Mouse (Mus musculus): ENCODE data around the gene Olfr18.
"Not testable (repeated sequence)": the region's sequence is repeated elsewhere in the genome, so short reads cannot be mapped to it uniquely, and the experiment has no call there.

Olfr18 gene

DNA sequence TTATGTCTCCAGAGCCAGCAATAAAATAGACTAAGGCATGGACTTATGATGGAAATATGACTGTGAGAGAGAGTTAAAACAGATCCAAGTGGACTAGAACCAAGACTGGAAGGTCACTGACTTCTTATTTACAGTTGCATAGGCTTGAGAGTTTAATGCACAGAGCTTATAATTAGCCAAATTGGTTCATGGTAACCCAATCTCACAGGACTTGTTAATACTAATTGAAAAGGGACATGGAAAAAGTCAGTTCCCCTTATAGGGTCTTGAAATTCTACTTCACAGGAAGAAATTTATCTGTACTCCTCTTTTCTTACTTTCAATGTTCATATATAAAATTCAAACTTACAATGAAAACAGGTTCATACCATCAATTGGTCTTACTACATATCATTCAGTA is at the start of gene Olfr18:
Gene Olfr18, minus strand, starts transcription at position 101 of the 400 bp plus-strand sequence.
- no peak for DNase-seq

DNA sequence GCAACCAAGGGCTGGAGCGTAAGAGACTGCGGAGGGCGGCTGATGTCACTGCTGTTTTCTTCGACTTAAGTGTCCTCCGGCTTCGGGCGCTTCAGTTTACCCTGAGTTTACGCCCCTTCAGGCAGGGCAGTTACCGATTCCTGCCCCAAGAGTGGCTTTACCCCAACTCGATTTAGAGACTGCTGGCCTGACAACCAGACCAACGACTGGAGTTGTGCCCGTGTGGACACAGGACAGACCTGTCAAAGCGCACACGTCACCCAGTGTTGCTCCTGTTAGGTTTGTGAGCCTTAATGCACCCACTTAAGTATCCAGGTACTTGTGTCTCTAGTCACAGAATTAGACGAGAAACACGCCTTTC is 49.4 kb upstream of the Olfr18 start:
- DNase-seq, result no peak

- peak; percentile 75 for DNase-seq
Measured at GRCm38 (mm10) chr9:20384532-20385342, 48.8 kb upstream of the Olfr18 start, which contains the start of gene Zfp560. Zfp560 (minus strand) TSS chr9:20385177.

DNA sequence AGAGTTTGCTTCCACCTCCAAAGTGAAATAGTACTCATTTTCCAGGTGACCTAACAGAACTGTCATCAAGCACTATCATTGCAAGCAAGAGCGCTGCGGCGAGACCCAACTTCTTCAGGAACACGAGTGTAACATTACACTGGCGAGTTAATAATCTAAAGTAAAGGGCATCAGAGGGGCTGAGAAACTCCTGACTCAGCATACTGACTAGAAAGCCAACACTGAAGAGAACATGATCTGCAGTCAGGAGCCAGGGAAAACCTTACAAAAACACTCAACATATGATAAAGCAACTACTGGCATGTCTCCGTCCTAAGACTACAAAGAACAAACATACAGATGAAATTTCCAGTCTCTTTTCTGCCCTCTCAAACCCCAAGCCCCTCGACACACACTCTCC is 47.8 kb upstream of the Olfr18 start:
- no peak for DNase-seq

DNA sequence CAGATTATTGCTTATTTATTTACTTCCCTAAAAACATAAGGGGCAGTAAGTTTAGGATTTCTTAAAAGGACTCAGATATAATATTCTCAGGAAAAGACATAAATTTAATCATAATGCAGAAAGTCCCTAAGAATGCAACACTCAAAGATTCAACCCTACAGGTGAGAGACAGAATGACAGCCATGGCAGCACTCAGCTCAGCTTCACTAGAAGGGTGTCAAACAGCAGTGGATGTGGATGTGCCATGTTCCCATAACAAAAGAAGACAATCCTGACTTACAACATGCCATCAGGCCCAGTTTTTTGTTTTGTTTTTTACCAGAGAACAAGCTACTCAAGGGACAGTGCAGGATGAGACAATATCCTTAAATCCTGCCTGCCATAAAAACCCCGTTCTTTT is 38.8 kb upstream of the Olfr18 start:
- DNase-seq, result no peak

GRCm38 (mm10) chr9:20367311-20367710 is 31.4 kb upstream of the Olfr18 start:
- DNase-seq, result no peak

DNA sequence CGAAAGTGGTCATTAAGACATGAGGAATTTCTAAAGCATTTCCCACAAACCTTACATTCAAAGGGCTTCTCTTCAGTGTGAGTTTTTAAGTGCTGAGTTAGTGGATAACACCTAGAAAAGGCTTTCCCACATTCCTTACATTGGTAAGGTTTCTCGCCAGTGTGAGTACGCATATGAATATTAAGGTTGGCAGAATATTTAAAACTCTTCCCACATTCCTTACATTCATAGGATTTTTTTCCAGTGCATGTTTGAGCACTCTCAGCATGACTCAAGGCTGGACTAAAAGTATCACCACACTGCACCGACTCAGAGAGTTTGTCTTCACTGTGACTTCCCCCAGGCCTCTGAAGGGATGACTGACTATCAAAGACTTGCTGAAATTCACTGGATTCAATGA is 12.6 kb upstream of the Olfr18 start:
- no peak for DNase-seq

- no peak for DNase-seq
Measured at GRCm38 (mm10) chr9:20298232-20298631, 37.7 kb downstream of the Olfr18 start, which contains the start of gene Olfr873. Olfr873 (plus strand) TSS chr9:20298532.

GRCm38 (mm10) chr9:20295562-20295961 is 40.3 kb downstream of the Olfr18 start:
- not testable (repeated sequence) for DNase-seq

DNA sequence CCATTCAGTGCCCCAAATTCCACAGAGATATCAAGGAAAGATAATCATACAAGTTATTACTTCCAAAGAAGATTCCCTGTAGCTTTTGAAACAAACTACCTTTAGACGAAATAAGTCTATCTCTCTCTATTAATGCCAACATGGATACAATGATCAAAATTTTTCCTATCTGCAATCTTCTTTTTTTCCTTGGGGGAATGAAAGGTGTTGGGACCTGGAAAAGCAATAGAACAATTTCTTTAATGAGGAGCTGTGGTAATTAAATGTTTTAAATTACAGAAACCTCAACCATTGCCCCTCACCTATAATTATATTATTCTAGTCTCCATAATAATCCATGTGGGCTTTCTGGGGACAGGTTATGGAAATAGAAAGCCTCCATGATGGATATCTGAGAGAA is 53.8 kb downstream of the Olfr18 start, which contains the start of gene Olfr39:
Gene Olfr39, plus strand, starts transcription at position 301 of the 400 bp plus-strand sequence.
- DNase-seq, result no peak
